Mouse (Mus musculus) spleen, adult 2 months (tissue): ENCODE measurements around the gene Il34. TPM values are rescaled to one million over a fixed set of nuclear protein-coding genes. Genes with fewer than 3 reads are reported as not detected.

Experiments used
- DNase-seq, 2 experiments: peaks; one replicate each; pipeline versions ENCODE4 v3.0.0 to v3.0.0-alpha.2; 2012 to 2021; ENCODE audit warnings: low spot score in 2 of 2, low read depth in 1 of 2
- H3K27ac ChIP-seq: fragments of 200-500 bp; 2 replicates; pipeline ENCODE4 v1.5.1; 2012; ENCODE audit warnings: low read length, inconsistent platforms; ENCODE audit not compliant: insufficient read depth
- H3K27me3 ChIP-seq: fragments of 200-500 bp; 2 replicates; pipeline ENCODE4 v1.6.1; 2012; ENCODE audit warnings: mild to moderate bottlenecking, moderate library complexity, low read length, inconsistent platforms; ENCODE audit not compliant: control insufficient read depth, insufficient read depth
- H3K36me3 ChIP-seq: fragments of 200-500 bp; 2 replicates; pipeline ENCODE4 v1.6.1; 2012; ENCODE audit warnings: mild to moderate bottlenecking, low read length, inconsistent platforms; ENCODE audit not compliant: control insufficient read depth, insufficient read depth
- H3K4me1 ChIP-seq: fragments of 200-500 bp; 2 replicates; pipeline ENCODE4 v1.6.1; 2011; ENCODE audit warnings: inconsistent platforms; ENCODE audit not compliant: control insufficient read depth, insufficient read depth, insufficient read length
- H3K4me3 ChIP-seq: fragments of 200-500 bp; 2 replicates; pipeline ENCODE4 v1.5.1; 2011; ENCODE audit warnings: mild to moderate bottlenecking, inconsistent platforms; ENCODE audit not compliant: insufficient read depth, insufficient read length; ENCODE audit errors: extremely low read depth
- CTCF ChIP-seq: fragments of 200-500 bp; IDR thresholded peaks from 2 replicates; pipeline ENCODE4 v1.5.1; 2011; ENCODE audit warnings: mild to moderate bottlenecking, inconsistent platforms; ENCODE audit not compliant: insufficient read depth, insufficient read length, insufficient replicate concordance; ENCODE audit errors: extremely low read depth
- POLR2A ChIP-seq: fragments of 200-500 bp; IDR thresholded peaks from 2 replicates; pipeline ENCODE4 v1.6.1; 2011; ENCODE audit warnings: low read depth, low read length, inconsistent platforms
- WGBS: fragments of 180-500 bp; shearing (Covaris S2); methylation state at CpG from one replicate; pipeline ENCODE4 v1.1.7; 2018; 5-methylcytosine and 5-hydroxymethylcytosine counted together
- polyA plus RNA-seq: library from polyadenylated mRNA; depleted of rRNA; stranded (reverse); fragments of >200 nt; gene quantifications from 2 replicates; pipeline ENCODE4 v1.2.3, GENCODE M21; 2012

The Il34 gene
- polyA plus RNA-seq, 1 experiment, result 36.0 TPM

GRCm38 (mm10) chr8:110772452-110772851 is 33.3 kb downstream of the Il34 start:
- Histone ChIP-seq H3K4me1 (no peaks in the 10 kb centered on the region), H3K27ac (no peak overlapping the region), H3K27me3 (no peaks in the 10 kb centered on the region), H3K4me3 (no peak overlapping the region), H3K36me3 (no peaks in the 10 kb centered on the region)
- WGBS, result 41% methylated on average over 7 of the region's 7 CpGs
- TF ChIP-seq POLR2A (no peak), CTCF (no peak)
- no peak for DNase-seq

- 90% methylated on average over 6 of the region's 6 CpGs for WGBS
- no peak for TF ChIP-seq CTCF
- TF ChIP-seq POLR2A, result no peak
- Histone ChIP-seq H3K36me3 (no peaks in the 10 kb centered on the region), H3K27me3 (no peaks in the 10 kb centered on the region), H3K27ac (no peak overlapping the region), H3K4me1 (no peaks in the 10 kb centered on the region), H3K4me3 (no peak overlapping the region)
- DNase-seq, result no peak
Observed at GRCm38 (mm10) chr8:110767261-110767660, 38.5 kb downstream of the Il34 start.

- WGBS, result 88% methylated on average over 3 of the region's 3 CpGs
- no peaks in the 10 kb centered on the region for H3K27me3 ChIP-seq
Observed at GRCm38 (mm10) chr8:110764671-110765070, 41.1 kb downstream of the Il34 start.

GRCm38 (mm10) chr8:110761988-110762387 is 43.7 kb downstream of the Il34 start:
- WGBS, result 72% methylated on average over 6 of the region's 6 CpGs
- TF ChIP-seq CTCF (no peak), POLR2A (no peak)

More at GRCm38 (mm10) chr8:110764671-110765070, 41.1 kb downstream of the Il34 start:
- no peaks in the 10 kb centered on the region for H3K4me1 ChIP-seq
- H3K36me3 ChIP-seq, result no peaks in the 10 kb centered on the region
- TF ChIP-seq POLR2A (no peak), CTCF (no peak)
- no peak overlapping the region for H3K4me3 ChIP-seq
- no peak for DNase-seq
- H3K27ac ChIP-seq, result no peak overlapping the region

GRCm38 (mm10) chr8:110761185-110761584 is 44.5 kb downstream of the Il34 start:
- H3K4me3 ChIP-seq, result no peak overlapping the region
- no peak overlapping the region for H3K27ac ChIP-seq
- H3K4me1 ChIP-seq, result no peaks in the 10 kb centered on the region
- WGBS, result 59% methylated on average over 5 of the region's 5 CpGs
- no peak for DNase-seq
- H3K36me3 ChIP-seq, result no peaks in the 10 kb centered on the region
- TF ChIP-seq CTCF (no peak), POLR2A (no peak)
- H3K27me3 ChIP-seq, result no peaks in the 10 kb centered on the region

More at GRCm38 (mm10) chr8:110761988-110762387, 43.7 kb downstream of the Il34 start:
- no peaks in the 10 kb centered on the region for H3K4me1 ChIP-seq
- no peak for DNase-seq
- H3K36me3 ChIP-seq, result no peaks in the 10 kb centered on the region
- H3K27ac ChIP-seq, result no peak overlapping the region
- H3K4me3 ChIP-seq, result no peak overlapping the region
- H3K27me3 ChIP-seq, result no peaks in the 10 kb centered on the region

GRCm38 (mm10) chr8:110760280-110760940 is 45.3 kb downstream of the Il34 start:
- Histone ChIP-seq H3K27me3 (no peaks in the 10 kb centered on the region), H3K4me1 (no peaks in the 10 kb centered on the region), H3K27ac (no peak overlapping the region), H3K36me3 (no peaks in the 10 kb centered on the region), H3K4me3 (no peak overlapping the region)
- 68% methylated on average over 7 of the region's 7 CpGs for WGBS
- no peak for TF ChIP-seq CTCF
- TF ChIP-seq POLR2A, result no peak
- no peak for DNase-seq

- H3K36me3 ChIP-seq, result no peaks in the 10 kb centered on the region
- no peaks in the 10 kb centered on the region for H3K4me1 ChIP-seq
- no peaks in the 10 kb centered on the region for H3K27me3 ChIP-seq
- H3K27ac ChIP-seq, result no peak overlapping the region
- DNase-seq, result no peak
- no peak overlapping the region for H3K4me3 ChIP-seq
- TF ChIP-seq POLR2A (no peak), CTCF (no peak)
- 88% methylated on average over 5 of the region's 5 CpGs for WGBS
Observed at GRCm38 (mm10) chr8:110756196-110756595, 49.5 kb downstream of the Il34 start.
